Mouse (Mus musculus) heart, embryonic 14.5 days (tissue): ENCODE data around the gene Ccdc71. TPM values are rescaled to one million over a fixed set of nuclear protein-coding genes. Genes with fewer than 3 reads are reported as not detected.

Experiments
- ATAC-seq: fragments of 200-750 bp; cut with Nextera tagmentation; 2 replicates; pipeline ENCODE4 v1.8.0; 2017; ENCODE audit warnings: low read depth, moderate TSS enrichment; ENCODE audit not compliant: insufficient number of reproducible peaks, insufficient read depth, low FRiP score
- H3K27ac ChIP-seq, 2 experiments: fragments of 200-500 bp in 1 of 2; fragments of 300-500 bp in 1 of 2; sonication (generic) in 1 of 2; replicated peaks in 1 of 2; 2 replicates each; pipeline ENCODE4 v1.5.1; 2012 to 2014; ENCODE audit warnings: low read depth in 2 of 2, low read length in 2 of 2, control low read depth in 1 of 2, mild to moderate bottlenecking in 1 of 2, mixed read lengths in 1 of 2; ENCODE audit not compliant: control insufficient read depth in 1 of 2, insufficient read depth in 1 of 2
- H3K27me3 ChIP-seq: fragments of 300-500 bp; sonication (generic); 2 replicates; pipeline ENCODE4 v1.6.1; 2014; ENCODE audit warnings: mild to moderate bottlenecking, low read length, control low read depth; ENCODE audit not compliant: control insufficient read depth, insufficient read depth
- H3K36me3 ChIP-seq: fragments of 300-500 bp; sonication (generic); 2 replicates; pipeline ENCODE4 v1.6.1; 2014; ENCODE audit warnings: mild to moderate bottlenecking, control low read depth, low read length, mixed read lengths; ENCODE audit not compliant: control insufficient read depth, insufficient read depth
- H3K4me1 ChIP-seq, 2 experiments: fragments of 200-500 bp in 1 of 2; fragments of 300-500 bp in 1 of 2; sonication (generic) in 1 of 2; 2 replicates each; pipeline ENCODE4 v1.6.1; 2012 to 2014; ENCODE audit warnings: low read length in 2 of 2, control low read depth in 1 of 2, mixed read lengths in 1 of 2; ENCODE audit not compliant: control insufficient read depth in 2 of 2, insufficient read depth in 2 of 2
- H3K4me2 ChIP-seq: fragments of 300-500 bp; sonication (generic); 2 replicates; pipeline ENCODE4 v1.6.1; 2014; ENCODE audit warnings: mild to moderate bottlenecking, low read length
- H3K4me3 ChIP-seq, 2 experiments: fragments of 200-500 bp in 1 of 2; fragments of 300-500 bp in 1 of 2; sonication (generic) in 1 of 2; 2 replicates each; pipeline ENCODE4 v1.5.1; 2012 to 2014; ENCODE audit warnings: low read length in 2 of 2, mild to moderate bottlenecking in 2 of 2, control low read depth in 1 of 2, low read depth in 1 of 2, moderate library complexity in 1 of 2; ENCODE audit not compliant: control insufficient read depth in 1 of 2, insufficient read depth in 1 of 2
- H3K9ac ChIP-seq: fragments of 300-500 bp; sonication (generic); 2 replicates; pipeline ENCODE4 v1.6.1; 2014; ENCODE audit warnings: mild to moderate bottlenecking, low read length
- H3K9me3 ChIP-seq: fragments of 300-500 bp; sonication (generic); 2 replicates; pipeline ENCODE4 v1.6.1; 2016; ENCODE audit warnings: low read length, control low read depth; ENCODE audit not compliant: control insufficient read depth
- WGBS: fragments of 180-500 bp; shearing (Covaris S2); extraction: QIAGEN DNeasy Blood & Tissue Kit; methylation state at CpG from one replicate; pipeline ENCODE4 v1.1.7; 2014; 5-methylcytosine and 5-hydroxymethylcytosine counted together
- polyA plus RNA-seq: library from polyadenylated mRNA; unstranded; fragments of >200 nt; fragmentation: Nextera tagmentation; extraction: Ambion mirVana; gene quantifications from 2 replicates; pipeline ENCODE4 v1.2.1, GENCODE M21; 2014

Gene Ccdc71
- polyA plus RNA-seq, 1 experiment from 2014 or later: 31.0 TPM

- Histone ChIP-seq H3K9me3 (no peaks in the 10 kb centered on the region), H3K36me3 (peaks cover 46% of the 10 kb centered on the region), H3K27me3 (no peaks in the 10 kb centered on the region), H3K9ac (no peak overlapping the region), H3K27ac (no peak overlapping the region), H3K4me3 (peak overlapping the region in 1 of 2 experiments; percentile 61; a peak in 2 of 4 replicates), H3K4me2 (peak overlapping the region; percentile 82), H3K4me1 (peaks cover 6 to 10% of the 10 kb centered on the region in 2 experiments)
- no peak for ATAC-seq
- 82% methylated on average over 7 of the region's 7 CpGs for WGBS
Measured at GRCm38 (mm10) chr9:108506901-108507300, 46.6 kb downstream of the Ccdc71 start.

DNA sequence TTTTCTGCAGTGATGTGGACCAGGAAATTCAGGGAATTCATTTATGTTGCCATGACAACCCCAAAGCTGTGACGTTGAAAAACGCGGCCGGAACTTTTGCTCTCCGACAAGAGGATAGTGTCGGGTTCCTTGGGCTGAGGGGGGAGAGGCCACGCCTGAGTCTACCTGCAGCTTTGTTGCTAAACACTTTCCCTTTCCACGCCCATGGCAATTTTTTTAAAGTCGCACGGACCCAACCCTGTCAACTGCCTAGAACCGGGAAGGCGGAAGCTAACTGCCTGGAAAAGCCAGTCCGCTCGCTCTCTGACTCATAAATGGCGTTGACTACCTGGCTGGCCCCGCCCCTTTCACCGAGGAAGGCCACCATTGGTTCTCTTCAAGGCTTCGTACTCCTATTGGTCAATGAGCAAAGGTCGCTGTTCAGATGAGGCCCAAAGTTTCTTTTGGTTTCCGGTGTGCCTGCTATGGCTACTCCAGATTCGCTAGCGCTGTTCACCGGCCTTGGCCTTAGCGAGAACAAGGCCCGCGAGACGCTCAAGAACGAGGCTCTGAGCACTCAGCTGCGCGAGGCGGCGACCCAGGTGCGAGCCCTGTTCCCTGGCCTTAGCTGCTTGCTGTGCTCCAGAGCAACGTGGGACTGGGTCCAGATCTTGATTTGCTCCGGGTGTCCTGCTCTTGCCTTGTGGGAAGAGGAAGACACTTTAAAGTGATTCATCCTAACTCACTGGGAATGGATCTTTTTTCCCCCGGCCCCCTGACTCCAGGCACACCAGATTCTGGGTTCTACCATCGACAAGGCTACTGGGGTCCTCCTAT, 47.5 kb downstream of the Ccdc71 start, which contains the start of gene Qars:
Gene Qars, plus strand, starts transcription at position 88 of the 816 bp plus-strand sequence.
- Histone ChIP-seq H3K27ac (peak within 1 kb of the TSS; percentile 68 to 75), H3K4me2 (peak within 1 kb of the TSS; percentile 82), H3K36me3 (peaks cover 46% of the 10 kb centered on the region), H3K4me1 (peaks cover 6 to 10% of the 10 kb centered on the region in 2 experiments), H3K9me3 (no peaks in the 10 kb centered on the region), H3K9ac (peak within 1 kb of the TSS; percentile 79), H3K27me3 (no peaks in the 10 kb centered on the region), H3K4me3 (peak within 1 kb of the TSS; percentile 61 to 79)
- peak; percentile 91 for ATAC-seq
- WGBS: under 1% methylated on average over 37 of the region's 37 CpGs

- 77% methylated on average over 7 of the region's 7 CpGs for WGBS
- no peak overlapping the region for H3K27ac ChIP-seq
Measured at GRCm38 (mm10) chr9:108508776-108509175, 48.4 kb downstream of the Ccdc71 start.

More at GRCm38 (mm10) chr9:108508776-108509175, 48.4 kb downstream of the Ccdc71 start:
- ATAC-seq: no peak
- H3K9ac ChIP-seq: peak overlapping the region; percentile 79
- no peaks in the 10 kb centered on the region for H3K9me3 ChIP-seq
- H3K4me1 ChIP-seq: peaks cover 6 to 10% of the 10 kb centered on the region in 2 experiments
- H3K27me3 ChIP-seq: no peaks in the 10 kb centered on the region
- H3K36me3 ChIP-seq: peaks cover 49% of the 10 kb centered on the region
- peak overlapping the region; percentile 82 for H3K4me2 ChIP-seq
- peak overlapping the region; percentile 61 to 79; a peak in 3 of 4 replicates for H3K4me3 ChIP-seq

Other genes starting within 250 kb of the Ccdc71 start
- gene Dag1, start 196.6 kb upstream of the Ccdc71 start, polyA plus RNA-seq: 143 and 146 TPM in 2 replicates
- 26.5 and 29.1 TPM in 2 replicates for gene Nicn1, start 170.1 kb upstream of the Ccdc71 start, polyA plus RNA-seq
- gene Amt, start 163.7 kb upstream of the Ccdc71 start, polyA plus RNA-seq: 10.4 and 11.2 TPM in 2 replicates
- 229 and 289 TPM in 2 replicates for gene Rhoa, start 154.4 kb upstream of the Ccdc71 start, polyA plus RNA-seq
- 36.5 and 39.4 TPM in 2 replicates for gene Tcta, start 154.4 kb upstream of the Ccdc71 start, polyA plus RNA-seq
- 694 and 725 TPM in 2 replicates for gene Gpx1, start 121.6 kb upstream of the Ccdc71 start, polyA plus RNA-seq
- gene Usp4, start 112.7 kb upstream of the Ccdc71 start, polyA plus RNA-seq: 88.6 and 90.1 TPM in 2 replicates
- 0.43 TPM in 2 replicates for gene 1700102P08Rik, start 67.7 kb upstream of the Ccdc71 start, polyA plus RNA-seq
- 0.73 and 0.88 TPM in 2 replicates for gene Ccdc36, start 32.0 kb upstream of the Ccdc71 start, polyA plus RNA-seq
- not detected in 2 replicates for gene BC048562, start 24.0 kb upstream of the Ccdc71 start, polyA plus RNA-seq
- gene Klhdc8b, start 1.1 kb downstream of the Ccdc71 start, polyA plus RNA-seq: 87.0 and 94.7 TPM in 2 replicates
- 38.9 and 41.5 TPM in 2 replicates for gene Lamb2, start 19.2 kb downstream of the Ccdc71 start, polyA plus RNA-seq
- 54.4 and 57.0 TPM in 2 replicates for gene Usp19, start 30.1 kb downstream of the Ccdc71 start, polyA plus RNA-seq
- gene Qars, start 47.2 kb downstream of the Ccdc71 start, polyA plus RNA-seq: 62.8 and 78.8 TPM in 2 replicates
- 85.1 and 91.9 TPM in 2 replicates for gene Qrich1, start 56.3 kb downstream of the Ccdc71 start, polyA plus RNA-seq
- 94.2 and 97.5 TPM in 2 replicates for gene Impdh2, start 99.8 kb downstream of the Ccdc71 start, polyA plus RNA-seq
- gene Ndufaf3, start 106.9 kb downstream of the Ccdc71 start, polyA plus RNA-seq: 74.3 and 78.1 TPM in 2 replicates
- 71.8 and 71.9 TPM in 2 replicates for gene Dalrd3, start 109.4 kb downstream of the Ccdc71 start, polyA plus RNA-seq
- 39.8 and 46.9 TPM in 2 replicates for gene Wdr6, start 118.2 kb downstream of the Ccdc71 start, polyA plus RNA-seq
- gene P4htm, start 137.1 kb downstream of the Ccdc71 start, polyA plus RNA-seq: 16.1 and 20.6 TPM in 2 replicates
- 33.5 and 34.8 TPM in 2 replicates for gene Arih2, start 188.9 kb downstream of the Ccdc71 start, polyA plus RNA-seq
- 50.2 and 65.3 TPM in 2 replicates for gene Slc25a20, start 201.6 kb downstream of the Ccdc71 start, polyA plus RNA-seq
- 31.5 and 33.5 TPM in 2 replicates for gene Prkar2a, start 228.8 kb downstream of the Ccdc71 start, polyA plus RNA-seq